Mouse (Mus musculus) ZHBTc4 (cell line): ENCODE data around the gene Fam124b.

ENCODE experiments used
- DNase-seq: peaks from one replicate; pipeline ENCODE4 v3.0.0-alpha.2; 2011; ENCODE audit warnings: low read depth, low spot score

Fam124b gene

DNA sequence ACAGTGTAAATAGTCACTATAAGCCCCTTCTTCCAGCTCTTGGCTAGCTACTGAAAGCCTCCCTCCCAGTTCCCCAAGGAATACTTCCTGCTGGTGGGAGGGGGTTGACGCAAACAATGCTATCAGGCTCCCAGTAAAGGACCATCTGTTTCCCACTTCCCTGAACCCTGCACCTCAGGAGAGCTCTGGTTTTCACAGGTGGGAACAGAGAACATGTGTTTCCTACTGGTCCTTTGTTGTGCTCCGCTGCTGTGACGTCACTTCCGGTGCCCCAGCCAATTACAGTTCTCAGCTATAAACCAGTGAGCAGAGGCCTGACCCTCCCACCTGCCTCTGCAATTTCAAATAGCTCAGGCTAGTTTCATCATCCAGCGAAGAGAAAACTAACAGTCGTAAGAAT is at the start of gene Fam124b:
Gene Fam124b (minus strand): TSS at position 206 of the 400 bp plus-strand sequence.
- DNase-seq = peak; percentile 45

DNA sequence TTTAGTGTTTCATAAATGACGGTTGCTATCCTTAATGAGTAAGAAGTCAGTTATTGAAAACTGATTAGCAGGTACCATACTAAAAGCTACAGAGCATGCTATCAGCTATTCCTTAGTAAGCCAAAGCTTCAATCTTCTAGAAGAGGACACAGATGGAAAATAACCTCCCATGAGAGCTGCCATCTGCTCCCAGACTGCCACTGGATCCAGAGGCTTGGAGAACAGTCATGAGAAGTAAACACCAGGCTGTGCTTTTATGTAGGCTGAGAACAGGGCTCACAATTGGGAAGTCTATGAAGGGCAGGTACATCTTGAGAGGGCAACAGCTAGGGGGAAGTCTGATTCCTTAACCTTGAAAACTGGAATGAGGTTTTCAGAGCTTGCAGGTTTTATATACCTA is 42.2 kb upstream of the Fam124b start:
- DNase-seq = no peak

DNA sequence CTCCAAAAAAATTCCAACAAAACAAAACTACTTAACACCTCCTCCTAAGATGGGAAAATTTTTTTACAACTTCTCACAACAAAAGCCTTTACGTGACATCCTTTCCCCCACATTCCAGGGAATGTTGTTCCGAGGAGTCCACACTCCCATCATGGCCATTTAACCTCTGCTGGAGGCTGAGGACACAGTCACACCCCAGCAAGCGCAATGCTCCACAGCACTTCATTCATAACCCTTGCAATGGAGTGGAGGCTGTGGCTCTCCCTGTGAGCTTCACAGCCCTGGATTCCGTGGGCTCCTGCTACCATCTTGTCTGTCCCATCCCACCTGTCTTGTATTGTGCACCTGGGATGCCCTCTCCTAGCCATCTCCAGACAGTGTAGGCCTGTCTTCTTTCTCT is 40.4 kb upstream of the Fam124b start:
- peak; percentile 33 for DNase-seq

DNA sequence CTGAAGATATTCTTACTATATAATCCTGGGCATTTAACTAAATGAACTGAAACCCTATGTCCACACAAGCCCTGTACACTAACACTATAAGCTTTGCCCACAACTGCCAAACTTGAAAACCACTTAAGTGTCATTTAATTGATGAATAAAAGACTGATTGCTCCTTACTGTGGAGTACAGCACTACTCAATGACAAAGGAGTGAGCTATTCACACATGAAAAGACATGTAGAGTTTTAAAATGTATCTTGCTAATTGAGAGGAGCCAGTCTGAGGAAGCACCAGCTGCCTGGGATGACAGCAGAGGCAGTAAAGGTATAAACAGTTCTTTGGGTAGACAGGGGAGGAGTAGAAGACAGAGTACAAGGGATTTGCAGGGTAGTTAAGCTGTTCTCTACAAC is 35.0 kb upstream of the Fam124b start:
- DNase-seq = no peak

DNA sequence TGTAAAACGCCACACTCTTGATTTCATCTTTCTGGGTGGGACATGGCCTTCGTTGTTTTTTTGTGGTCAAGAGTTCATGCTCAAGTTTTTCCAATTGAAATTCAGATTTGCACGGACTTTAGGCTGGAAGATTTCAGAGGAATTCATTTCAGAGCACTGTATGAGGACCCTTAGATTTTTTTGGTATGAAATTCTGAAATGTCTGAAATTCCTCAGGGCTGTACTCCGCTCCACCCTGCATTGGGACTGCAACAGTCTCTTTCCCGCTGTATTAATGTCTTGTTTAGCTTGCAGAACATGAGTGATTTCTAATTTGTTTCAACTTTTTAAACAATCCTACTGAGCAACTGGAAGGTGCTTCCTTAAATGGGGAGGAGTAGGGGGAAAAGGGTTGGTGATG is 32.0 kb upstream of the Fam124b start:
- DNase-seq = no peak

DNA sequence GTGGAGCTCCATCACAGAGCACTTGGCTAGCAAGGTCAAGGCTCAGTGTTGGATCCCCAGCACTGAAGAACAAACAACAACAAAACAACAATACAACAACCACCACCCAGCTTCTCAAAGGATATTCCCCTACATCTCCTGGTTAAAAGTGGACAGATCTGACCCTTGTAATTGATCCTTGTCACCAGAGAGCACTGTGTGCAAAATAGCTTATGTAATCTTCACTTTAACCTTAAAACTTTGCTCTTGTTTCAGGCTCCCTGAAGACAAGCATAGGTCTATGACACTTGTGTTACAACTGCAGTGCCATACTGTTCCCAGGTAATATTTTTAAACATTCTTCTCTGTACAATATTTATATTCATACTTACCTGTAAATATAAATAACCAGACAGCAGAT is 28.9 kb upstream of the Fam124b start:
- DNase-seq = no peak

DNA sequence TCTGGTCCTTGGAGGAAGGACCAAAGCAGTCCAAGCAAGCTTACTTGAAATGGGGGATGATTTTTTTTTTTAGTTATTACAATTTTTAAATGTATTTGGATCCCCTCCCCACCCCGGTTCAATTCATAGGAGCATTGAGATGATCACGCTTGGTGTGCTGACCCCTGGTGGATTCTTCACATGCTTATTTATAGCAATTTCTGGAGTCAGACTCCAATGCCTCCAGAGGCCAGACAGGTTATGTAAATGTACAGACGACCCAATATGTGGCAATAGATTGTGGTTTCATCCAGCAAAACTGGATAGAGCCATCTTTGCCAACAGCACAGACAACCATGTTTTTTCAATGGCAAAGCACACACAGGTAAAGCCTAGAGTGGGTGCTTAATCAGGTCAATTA is 25.9 kb upstream of the Fam124b start:
- no peak for DNase-seq

DNA sequence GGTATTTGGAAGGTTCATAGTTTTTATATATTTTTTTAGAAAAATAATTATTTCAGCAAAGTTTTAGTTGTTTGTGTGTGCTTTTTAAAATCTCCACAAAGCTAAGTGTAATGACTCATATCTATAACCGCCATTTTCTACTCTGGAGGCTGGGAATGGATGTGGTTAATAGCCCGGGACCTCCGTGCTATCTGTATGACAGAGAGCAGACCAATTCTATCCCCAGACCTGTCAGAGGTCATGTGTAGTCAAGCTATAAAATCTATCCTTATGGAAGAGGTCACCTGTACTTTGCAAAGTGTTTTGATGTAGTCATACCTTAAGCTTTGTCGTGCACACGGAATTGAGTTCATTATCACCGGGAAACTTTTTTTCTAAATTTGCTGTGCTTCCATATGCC is 23.3 kb upstream of the Fam124b start:
- no peak for DNase-seq

DNA sequence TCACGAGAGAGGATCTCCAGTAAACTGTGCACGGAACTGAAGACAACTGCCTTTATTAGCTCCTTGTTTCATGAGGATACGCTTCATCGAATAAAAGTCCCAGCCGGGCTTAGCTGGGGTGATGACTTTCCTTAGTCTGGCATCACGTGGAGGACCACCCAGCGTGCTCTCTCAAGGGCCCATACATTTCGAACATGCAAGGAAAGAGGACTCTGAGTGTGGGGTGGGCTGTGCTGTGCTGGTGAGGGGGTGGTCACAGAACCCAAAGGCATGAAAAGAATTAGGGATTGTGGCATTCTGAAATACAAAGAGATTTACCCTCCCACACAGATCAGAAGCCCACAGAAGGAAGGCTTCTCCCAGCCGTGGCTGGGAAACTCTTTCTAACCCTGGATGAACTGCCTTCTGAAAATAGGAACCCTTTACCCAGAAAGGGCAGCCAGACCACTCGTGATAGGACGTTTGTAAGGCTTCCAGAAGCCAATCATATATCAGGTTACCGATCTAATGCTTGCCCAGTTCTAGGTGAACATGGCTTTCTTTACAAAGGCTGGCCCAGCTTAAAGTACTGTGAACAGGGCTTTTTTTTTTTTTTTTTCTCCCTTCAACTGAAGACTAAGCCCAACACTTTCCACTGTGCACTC is 21.9 kb upstream of the Fam124b start:
- DNase-seq = peak; percentile 66

DNA sequence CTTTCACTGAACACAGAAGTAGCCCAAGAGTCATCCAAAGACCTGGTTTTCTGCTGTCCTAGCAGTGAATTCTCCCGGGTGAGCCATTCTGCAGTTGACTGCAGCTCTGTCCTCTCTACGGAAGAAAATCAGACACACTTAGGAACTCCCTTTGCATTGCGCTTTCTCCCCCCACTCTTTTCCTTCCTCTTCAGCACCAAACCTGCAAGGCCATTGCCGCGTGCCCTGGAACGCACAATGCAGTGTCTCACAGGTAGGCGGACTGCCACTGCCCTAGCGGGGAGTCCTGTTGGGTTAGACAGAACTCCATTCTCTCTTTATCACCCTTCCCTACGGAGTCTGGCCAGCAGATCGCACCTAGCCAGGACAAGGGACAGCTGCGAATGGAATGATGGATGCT is 21.2 kb upstream of the Fam124b start:
- peak; percentile 53 for DNase-seq

DNA sequence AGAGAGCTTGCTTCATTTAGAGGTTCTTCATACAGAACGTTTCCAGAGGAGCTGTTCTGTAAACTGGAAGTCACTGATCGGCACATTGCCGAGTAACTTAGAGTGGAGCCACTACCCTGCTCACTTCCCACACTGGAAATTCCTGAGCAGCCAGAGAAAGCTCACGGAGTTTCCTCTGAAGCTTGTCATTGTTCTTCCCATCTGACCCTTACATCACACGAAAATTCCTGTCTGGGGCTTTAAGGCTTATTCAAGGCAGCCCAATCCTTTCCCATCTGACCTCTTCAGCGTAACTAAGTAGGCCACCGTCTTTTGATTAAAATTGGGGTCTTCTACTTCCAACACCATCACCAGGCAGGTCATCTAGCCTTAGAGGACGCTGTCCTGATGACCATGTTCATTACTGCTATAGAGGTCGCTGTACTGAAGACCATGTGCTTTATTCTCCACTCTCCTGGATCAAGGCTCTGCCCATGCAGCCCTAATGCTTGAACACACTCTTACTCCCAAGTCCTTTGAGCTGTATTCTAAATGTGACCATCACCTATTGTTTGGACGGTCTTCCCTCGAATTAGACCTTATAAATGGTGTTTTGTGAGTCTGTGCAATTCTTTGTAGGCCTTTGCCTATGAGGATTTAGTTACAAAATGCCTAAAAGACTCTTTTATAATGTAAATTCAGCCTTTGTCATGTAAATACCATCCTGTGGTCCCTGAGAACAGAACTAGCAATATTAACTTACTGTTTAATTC is 18.9 kb upstream of the Fam124b start:
- peak; percentile 88 for DNase-seq

DNA sequence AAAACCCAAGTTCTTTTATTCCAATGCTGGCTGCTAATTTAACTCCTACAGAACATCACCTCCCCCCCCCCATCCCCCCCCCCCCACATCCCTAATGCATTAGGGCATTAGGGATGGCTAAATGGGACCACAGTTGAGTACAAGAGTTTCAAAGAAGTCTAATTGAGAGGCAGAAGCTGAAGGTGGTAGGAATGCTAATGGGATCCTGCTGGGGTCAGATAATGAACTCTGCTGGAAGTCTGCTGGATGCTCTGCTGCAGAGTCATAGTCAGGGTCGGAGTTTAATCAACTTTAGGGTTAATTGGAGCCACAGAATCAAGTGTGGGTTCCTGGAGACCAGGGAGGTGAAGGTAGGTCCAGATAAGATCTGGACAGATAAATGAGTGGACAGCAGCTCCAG is 17.9 kb upstream of the Fam124b start:
- DNase-seq = peak; percentile 47

DNA sequence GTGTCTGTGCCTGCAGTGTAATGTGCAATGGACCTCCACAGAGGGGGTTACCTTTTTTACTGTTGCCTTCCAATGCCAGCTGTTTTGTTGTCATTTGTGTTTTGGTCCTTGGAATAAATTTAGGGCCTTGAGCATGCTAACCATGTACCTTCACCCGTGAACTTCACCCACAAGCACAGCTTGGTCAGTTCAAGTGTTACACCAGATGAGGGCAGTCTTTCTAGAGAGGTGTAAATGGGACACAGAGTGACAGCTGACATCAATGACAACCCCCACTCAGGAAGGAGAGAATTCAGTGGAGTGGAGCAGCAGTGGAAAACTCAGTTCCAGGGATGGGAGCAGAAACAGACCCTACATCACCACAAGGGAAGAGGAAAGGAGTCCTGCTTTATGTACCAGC is 12.3 kb upstream of the Fam124b start:
- no peak for DNase-seq

DNA sequence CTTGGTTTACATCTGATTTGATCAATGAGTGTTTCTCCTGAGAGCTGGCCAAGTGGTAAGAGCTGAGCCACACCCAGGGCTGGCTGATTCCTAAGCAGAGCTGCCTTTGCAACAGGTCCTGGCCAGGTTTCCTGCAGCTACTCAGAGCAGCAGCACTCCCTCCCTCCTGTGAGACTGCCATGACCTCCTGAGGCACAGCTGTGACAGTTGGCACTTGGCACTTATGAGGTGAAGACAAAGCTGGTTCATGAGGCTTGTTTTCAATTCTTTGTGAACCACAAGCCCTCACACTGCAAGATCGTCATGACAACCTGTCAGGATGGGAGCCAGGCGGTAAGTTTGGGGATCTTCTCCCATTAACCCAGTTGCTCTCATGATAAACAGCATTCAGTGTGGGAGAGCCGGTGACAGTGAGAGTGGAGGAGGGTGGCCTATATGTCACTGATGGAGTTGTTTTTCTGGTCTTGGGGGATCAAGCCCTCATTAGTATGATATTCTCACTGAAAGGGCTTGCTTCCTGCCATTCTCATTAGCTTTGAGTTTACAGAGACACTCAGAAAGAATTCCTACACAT is 6.7 kb upstream of the Fam124b start:
- DNase-seq = peak; percentile 24

DNA sequence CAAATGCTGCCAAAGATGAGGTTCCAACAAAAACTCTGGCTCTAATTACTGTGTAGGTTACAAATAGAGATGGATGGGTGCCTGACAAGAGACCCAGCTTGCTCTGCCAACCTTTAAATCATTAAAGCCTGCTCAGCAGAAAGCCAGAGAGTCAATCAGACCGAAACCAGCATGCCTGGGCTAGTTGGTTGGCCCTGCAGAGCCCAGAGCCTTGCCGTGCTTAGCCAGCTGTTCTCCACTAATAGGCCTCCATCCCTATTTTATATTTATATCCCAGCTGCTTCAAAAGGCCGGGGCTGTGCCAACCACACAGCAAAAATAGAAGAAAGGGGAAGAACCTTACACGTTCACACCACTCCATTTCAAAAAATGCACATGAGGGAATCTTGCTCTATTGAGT is 2.9 kb upstream of the Fam124b start:
- DNase-seq = no peak

DNA sequence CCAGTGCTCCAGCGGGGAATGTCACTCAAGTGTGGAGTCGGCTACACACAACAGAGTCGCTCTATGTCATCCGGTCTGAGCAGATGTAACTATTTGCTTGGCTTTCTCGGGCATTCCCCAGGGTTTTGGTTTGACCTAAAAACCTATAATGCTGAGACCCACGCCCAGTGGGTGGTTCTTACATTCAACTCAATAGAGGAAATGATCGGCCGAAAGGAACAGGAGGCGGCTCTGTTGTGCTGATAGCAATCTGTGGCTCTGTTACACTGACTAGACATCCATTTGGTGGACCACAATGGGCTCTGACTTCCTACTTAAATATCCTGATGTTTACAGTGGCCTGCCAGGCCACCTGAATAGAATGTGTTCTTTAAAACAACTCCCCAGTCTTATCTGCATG is 4.4 kb downstream of the Fam124b start:
- peak; percentile 45 for DNase-seq

DNA sequence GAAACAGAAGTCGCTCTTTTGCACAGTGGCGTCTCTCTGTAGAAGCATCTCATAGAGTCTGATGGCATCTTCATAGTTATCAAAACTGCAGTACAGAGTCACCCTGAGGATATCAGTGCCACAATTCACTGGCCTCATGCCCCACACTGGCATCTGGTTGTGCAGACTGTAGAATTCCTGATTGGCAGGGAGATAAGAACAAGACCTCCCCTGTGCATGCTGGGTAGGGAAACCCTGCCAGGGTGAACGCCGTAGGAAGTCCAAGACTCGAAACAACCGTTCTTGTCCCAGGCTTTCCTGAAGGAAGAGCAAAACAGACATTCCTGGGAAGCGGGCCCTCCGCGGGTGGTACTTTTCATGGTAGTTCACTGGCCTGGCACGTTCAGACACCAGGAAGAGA is 5.1 kb downstream of the Fam124b start:
- peak; percentile 29 for DNase-seq

DNA sequence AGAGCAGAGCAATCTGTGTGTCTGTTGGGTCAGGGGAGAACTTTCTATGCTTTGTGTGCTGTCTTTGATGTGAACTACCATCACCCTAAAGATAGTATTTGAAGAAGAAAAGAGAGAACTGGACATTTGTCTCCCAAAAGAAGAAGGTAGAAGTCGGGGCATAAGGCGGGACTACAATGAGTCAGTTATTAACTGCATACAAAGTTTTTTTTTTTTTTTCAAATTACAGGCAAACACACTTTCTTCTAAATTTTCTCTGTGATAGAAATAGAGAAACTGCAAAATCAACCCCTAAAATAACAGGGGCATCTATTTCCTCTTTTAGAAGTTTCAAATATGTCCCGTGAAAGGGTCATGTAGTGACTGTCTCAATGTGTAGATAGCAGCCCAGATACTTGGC is 16.0 kb downstream of the Fam124b start:
- DNase-seq = no peak

DNA sequence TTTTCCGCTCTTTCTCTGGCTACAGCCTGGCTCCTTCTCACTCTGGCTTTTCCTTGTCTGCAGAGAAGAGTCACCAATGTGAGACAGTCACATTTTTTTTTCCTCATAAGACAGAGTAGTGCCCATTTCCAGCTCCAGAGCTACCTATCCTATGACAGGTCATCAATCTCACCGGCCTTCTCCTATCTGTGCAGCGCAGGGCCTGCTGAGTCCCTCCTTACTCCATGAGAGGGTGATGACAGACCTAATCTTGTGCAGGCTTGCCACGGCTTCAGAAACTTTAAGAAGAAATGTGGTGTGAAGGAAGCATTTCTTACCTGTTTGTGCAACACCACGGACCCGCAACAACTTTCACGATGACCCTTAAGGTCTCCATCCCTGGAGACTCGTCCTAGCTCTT is 25.4 kb downstream of the Fam124b start:
- DNase-seq = no peak

DNA sequence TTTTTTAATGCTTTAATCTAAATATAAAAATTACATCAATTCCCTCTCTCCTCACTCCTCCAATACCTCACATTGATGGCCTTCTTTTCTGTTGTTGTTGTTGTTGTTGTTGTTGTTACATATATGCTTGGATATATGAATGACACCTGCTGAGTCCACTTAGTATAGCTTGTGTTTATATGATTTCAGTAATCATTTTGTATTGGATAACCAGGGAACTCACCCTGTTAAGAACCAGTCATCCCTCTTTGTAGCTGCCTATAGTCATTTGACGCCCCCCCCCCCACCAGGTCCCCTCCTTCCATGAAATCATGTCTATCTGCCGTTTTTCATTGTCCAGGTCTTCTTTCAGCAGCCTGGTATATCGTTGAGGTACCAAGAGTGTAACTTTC is 36.9 kb downstream of the Fam124b start:
- no peak for DNase-seq

DNA sequence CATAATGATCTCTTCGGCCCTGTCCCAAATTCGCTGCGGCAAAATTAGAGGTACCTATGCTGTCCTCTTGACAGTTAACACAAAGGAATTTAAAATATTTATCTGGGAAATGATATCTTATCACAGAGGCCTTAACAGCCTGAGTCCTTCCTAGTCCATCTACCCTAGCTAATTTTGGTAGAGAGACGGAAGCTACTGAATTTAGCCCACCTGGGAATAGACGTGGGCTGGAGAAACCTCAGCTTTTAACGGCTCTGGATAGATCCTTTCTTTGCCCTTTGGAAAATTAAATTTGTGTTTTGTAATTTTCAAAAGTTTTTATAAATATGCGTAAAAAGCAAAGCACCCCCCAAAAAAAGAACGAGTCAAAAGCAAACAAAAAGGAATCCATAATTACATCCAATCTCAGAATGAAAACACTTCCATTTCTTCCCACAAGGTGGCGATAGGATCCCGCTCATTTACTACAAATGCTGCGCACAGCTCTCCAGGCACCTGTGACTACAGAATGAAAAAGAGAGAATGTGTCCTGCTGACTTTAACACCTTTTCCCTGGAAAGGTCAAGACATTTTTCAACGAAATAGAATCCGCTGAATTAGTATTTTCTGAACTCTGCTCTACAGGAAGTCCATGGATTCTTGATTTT is 37.4 kb downstream of the Fam124b start:
- DNase-seq = peak; percentile 70

DNA sequence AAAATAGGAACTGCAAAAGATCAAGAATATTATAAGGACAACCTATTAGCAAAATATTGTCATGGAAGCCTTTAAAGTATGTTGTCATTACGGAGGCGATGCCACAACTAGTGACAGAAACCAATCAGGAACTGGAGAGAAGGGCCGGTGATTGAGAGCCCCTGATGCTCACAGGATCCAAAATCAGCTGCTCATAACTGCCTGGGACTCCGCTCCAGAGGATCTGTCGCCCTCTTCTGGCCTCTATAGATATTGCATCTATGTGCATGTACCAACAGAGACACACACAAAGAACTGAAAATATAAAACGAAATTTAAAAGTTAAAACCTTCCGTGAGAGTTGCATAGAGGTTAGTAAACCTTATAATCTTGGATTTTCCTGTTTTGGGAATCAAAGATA is 38.1 kb downstream of the Fam124b start:
- DNase-seq = peak; percentile 78
